Comparison of ENCODE assay signal across 10 mouse cellular contexts in the genomic region with DNA sequence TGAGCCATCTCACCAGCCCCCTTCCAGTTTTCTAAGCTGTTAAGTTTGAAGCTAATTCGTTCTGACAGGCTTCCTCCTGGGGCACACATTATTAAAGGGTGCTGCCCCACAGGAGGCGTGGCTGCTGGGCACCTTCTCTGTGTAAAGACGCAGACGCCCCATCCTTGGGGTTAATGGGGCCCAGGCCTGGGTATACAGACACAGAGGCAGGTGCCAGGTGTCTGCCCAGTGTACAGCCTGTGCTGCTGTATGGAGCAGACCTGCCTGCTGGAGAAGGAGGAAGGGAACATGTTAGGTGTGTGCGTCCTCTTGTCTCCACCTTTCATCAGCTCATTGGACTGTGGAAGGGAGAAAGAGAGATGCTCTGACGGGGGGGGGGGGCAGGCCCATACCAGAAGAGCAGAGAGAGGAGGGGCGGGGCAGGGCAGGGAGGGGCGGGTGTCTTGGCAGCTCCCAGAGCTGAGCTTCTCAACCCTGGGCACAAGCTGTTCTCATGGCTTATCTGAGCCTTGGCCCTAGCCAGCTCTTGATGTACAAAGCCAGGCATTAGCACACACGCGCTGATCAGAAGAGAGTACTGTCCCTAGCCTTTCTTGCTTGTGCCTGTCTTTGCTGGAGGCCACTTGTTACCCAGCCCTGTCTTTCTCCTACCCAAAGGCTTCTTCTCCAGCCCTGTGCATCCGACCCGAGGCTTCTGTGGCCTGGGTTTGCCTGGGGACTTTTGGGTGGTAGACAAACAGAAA. TPM values are rescaled to one million over a fixed set of nuclear protein-coding genes. Genes with fewer than 3 reads are reported as not detected.
A peak's percentile ranks its signal among the peaks of the same experiment; 100 is the strongest.
DNase-seq lines count a peak whose midpoint lies in the region; ATAC-seq lines count a peak whose summit lies in the region.
"Had no signal": no experiment of that assay in that cellular context is flagged by ENCODE, and none has a peak within 500 bp of the region (broad histone marks: within the 10 kb centered on the region; RNA-seq: fewer than 3 reads in every experiment).

No protein-coding gene starts in this region.

- no peak overlapping the region for H3K27ac ChIP-seq in liver, embryonic 15.5 days (replicated peaks)
- no peak overlapping the region for H3K27ac ChIP-seq in forebrain, embryonic 16.5 days (ENCODE audit: low read length)
- H3K27ac ChIP-seq: hindbrain, embryonic 12.5 days; macrophage; neural tube, embryonic 15.5 days had no signal

- H3K4me3 ChIP-seq in liver, embryonic 15.5 days (replicated peaks) = no peak overlapping the region
- no peak overlapping the region for H3K4me3 ChIP-seq in forebrain, embryonic 16.5 days (replicated peaks; ENCODE audit: low read length)
- H3K4me3 ChIP-seq: hindbrain, embryonic 12.5 days; neural tube, embryonic 15.5 days had no signal

- H3K4me2 ChIP-seq in liver, embryonic 15.5 days = no peak overlapping the region
- H3K4me2 ChIP-seq in forebrain, embryonic 16.5 days (ENCODE audit: low read length) = no peak overlapping the region
- H3K4me2 ChIP-seq: hindbrain, embryonic 12.5 days; neural tube, embryonic 15.5 days had no signal

- no peaks in the 10 kb centered on the region for H3K9me3 ChIP-seq in liver, embryonic 15.5 days (replicated peaks)
- H3K9me3 ChIP-seq in forebrain, embryonic 16.5 days (ENCODE audit: control insufficient read depth, low read length) = no peaks in the 10 kb centered on the region
- H3K9me3 ChIP-seq: hindbrain, embryonic 12.5 days; neural tube, embryonic 15.5 days had no signal

- H3K36me3 ChIP-seq in liver, embryonic 15.5 days (replicated peaks) = no peaks in the 10 kb centered on the region
- no peaks in the 10 kb centered on the region for H3K36me3 ChIP-seq in forebrain, embryonic 16.5 days (ENCODE audit: control insufficient read depth, insufficient read depth)
- H3K36me3 ChIP-seq: hindbrain, embryonic 12.5 days; neural tube, embryonic 15.5 days had no signal

- WGBS in liver, embryonic 15.5 days (ENCODE audit: insufficient replicate concordance) = 46% methylated on average over 12 of the region's 12 CpGs
- WGBS in forebrain, embryonic 16.5 days = 69% methylated on average over 10 of the region's 12 CpGs

- peaks cover 5% of the 10 kb centered on the region; the same call in 1 of the 2 replicates for H3K4me1 ChIP-seq in liver, embryonic 15.5 days (replicated peaks)
- no peaks in the 10 kb centered on the region for H3K4me1 ChIP-seq in forebrain, embryonic 16.5 days (replicated peaks; ENCODE audit: control insufficient read depth, insufficient read depth, low read length)

- DNase-seq in liver = no peak
- peak; percentile 62 for DNase-seq in c-Kit-positive CD71-positive TER-119-negative erythroid progenitor cells, embryonic 14.5 days (ENCODE audit: low read depth)
- DNase-seq in cerebellum, postnatal 36 days = peak; percentile 61 to 62
- peak; percentile 67 for DNase-seq in retina, postnatal 7 days (ENCODE audit: low read depth, low spot score)
- no peak for DNase-seq in left cerebral cortex, adult 9 months (ENCODE audit: low spot score in 2 of 2)

- H3K27me3 ChIP-seq in liver, embryonic 15.5 days = peaks cover 25% of the 10 kb centered on the region; the same call in 1 of the 2 replicates
- no peaks in the 10 kb centered on the region for H3K27me3 ChIP-seq in forebrain, embryonic 16.5 days (replicated peaks; ENCODE audit: control insufficient read depth, insufficient read depth, low read length)
- H3K27me3 ChIP-seq: hindbrain, embryonic 12.5 days; neural tube, embryonic 15.5 days had no signal

- 0 out of 2 replicates have a peak, but pooled peaks have one; percentile 22 for ATAC-seq in liver, embryonic 15.5 days (ENCODE audit: insufficient read depth)
- no peak for ATAC-seq in forebrain, embryonic 16.5 days

- no peak overlapping the region for H3K9ac ChIP-seq in liver, embryonic 15.5 days
- no peak overlapping the region for H3K9ac ChIP-seq in forebrain, embryonic 16.5 days (replicated peaks; ENCODE audit: low read depth, low read length)
- H3K9ac ChIP-seq: hindbrain, embryonic 12.5 days; neural tube, embryonic 15.5 days had no signal

RNA-seq across cellular contexts. Expression of gene Klhdc4, which starts 32.6 kb away (rescaled TPM):
- polyA plus RNA-seq in liver, embryonic 15.5 days (2015; fragmentation: Nextera tagmentation; extraction: Ambion mirVana) = 16.8 and 19.9 TPM in 2 replicates
- polyA plus RNA-seq in forebrain, embryonic 16.5 days (2015; fragmentation: Nextera tagmentation; extraction: Ambion mirVana) = 45.8 and 51.5 TPM in 2 replicates

RNA-seq across cellular contexts. Expression of gene Slc7a5, which starts 45.5 kb away (rescaled TPM):
- polyA plus RNA-seq in liver, embryonic 15.5 days (2015; fragmentation: Nextera tagmentation; extraction: Ambion mirVana) = 38.2 and 42.4 TPM in 2 replicates
- 44.1 and 47.5 TPM in 2 replicates for polyA plus RNA-seq in forebrain, embryonic 16.5 days (2015; fragmentation: Nextera tagmentation; extraction: Ambion mirVana)

Comparison
In these comparisons a context has a peak if more than half of its experiments do, and no peak if none do; other contexts are left out.
1. DNase-seq: peak in c-Kit-positive CD71-positive TER-119-negative erythroid progenitor cells, embryonic 14.5 days (single experiment), cerebellum, postnatal 36 days (2 of 2) and retina, postnatal 7 days (single experiment); none in liver (single experiment) and left cerebral cortex, adult 9 months (0 of 2).